Mouse (Mus musculus): ENCODE results near the gene Padi3. TPM values are rescaled to one million over a fixed set of nuclear protein-coding genes. Genes with fewer than 3 reads are reported as not detected.
A peak's percentile ranks its signal among the peaks of the same experiment; 100 is the strongest.

Padi3 gene
- polyA plus RNA-seq, 1 experiment from 2014 or later = 0.28 TPM

DNA sequence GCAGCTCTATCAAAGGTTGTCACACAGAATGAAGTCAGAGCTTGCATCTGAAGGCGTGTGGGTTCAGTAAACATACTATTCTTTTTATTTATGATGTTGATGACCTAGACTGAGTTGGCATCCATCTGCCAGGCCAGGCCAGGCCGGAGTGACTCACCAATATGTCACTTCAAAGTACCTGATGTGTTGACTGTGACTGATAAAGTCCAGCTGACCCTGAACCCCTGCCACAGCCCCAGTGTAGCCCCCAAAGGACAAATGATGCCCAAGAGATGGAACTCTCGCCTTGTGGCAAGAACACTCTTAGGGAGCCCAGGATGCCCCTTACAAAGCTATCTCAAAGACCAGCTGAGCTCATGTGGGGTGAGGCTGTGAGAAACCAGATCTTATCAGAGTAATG, 54.6 kb downstream of the Padi3 start:
- H3K4me3 ChIP-seq (replicated peaks) = no peak overlapping the region
- H3K4me1 ChIP-seq (replicated peaks) = peaks cover 16% of the 10 kb centered on the region
- ATAC-seq (ENCODE audit: insufficient number of reproducible peaks, insufficient read depth, low FRiP score, low TSS enrichment, low read depth) = no peak
- peaks cover 8% of the 10 kb centered on the region for H3K27me3 ChIP-seq
- no peak overlapping the region for H3K27ac ChIP-seq
- H3K4me2 ChIP-seq = no peak overlapping the region
- H3K36me3 ChIP-seq = no peaks in the 10 kb centered on the region
- no peaks in the 10 kb centered on the region for H3K9me3 ChIP-seq
- 76% methylated on average over 3 of the region's 3 CpGs for WGBS
- no peak overlapping the region for H3K9ac ChIP-seq (replicated peaks)

DNA sequence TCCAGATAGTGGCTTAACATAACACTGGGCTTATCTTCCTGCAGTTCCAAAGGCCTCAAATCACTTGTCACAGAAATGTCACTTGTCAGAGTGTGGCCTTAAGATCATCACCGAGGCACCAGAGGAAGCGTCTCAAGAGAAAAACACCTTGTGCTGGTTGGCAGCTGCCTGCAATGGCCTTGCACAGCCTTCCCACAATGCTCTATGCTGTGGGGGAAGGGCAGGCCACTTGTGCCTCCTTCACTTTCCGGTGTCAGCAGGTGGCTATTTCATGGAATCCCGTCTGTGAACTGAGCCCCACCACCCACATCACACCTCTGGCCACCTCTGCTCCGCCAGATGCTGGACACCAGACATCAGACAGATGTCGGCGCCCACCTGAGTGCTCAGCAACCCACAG, 57.1 kb downstream of the Padi3 start:
- H3K27ac ChIP-seq = 0 out of 2 replicates have a peak overlapping the region, but pooled peaks have one; percentile 53
- WGBS = 49% methylated on average over 7 of the region's 7 CpGs
- no peak for ATAC-seq (ENCODE audit: insufficient number of reproducible peaks, insufficient read depth, low FRiP score, low TSS enrichment, low read depth)

DNA sequence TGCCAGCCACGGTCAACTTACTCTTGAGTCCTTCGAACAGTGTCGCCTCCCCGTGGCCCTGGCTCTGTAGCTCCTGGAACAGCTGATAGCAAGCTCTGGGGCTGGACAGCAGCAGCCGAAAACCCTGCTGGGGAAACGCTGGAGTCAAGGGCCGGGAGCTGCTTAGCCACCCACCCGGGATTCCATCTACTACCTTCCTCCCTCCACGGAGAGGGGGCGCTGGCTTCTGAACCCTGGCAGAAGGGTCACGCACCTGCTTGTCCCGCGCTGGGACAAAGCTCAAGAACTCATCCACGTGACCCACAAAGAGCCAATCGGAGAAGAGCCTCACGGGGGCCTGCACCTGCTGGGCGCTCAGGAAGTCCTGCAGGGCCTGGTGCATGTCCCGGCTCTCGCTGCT, 60.1 kb downstream of the Padi3 start:
- no peaks in the 10 kb centered on the region for H3K9me3 ChIP-seq
- H3K4me1 ChIP-seq (replicated peaks) = peaks cover 14% of the 10 kb centered on the region
- no peak overlapping the region for H3K27ac ChIP-seq
- ATAC-seq (ENCODE audit: insufficient number of reproducible peaks, insufficient read depth, low FRiP score, low TSS enrichment, low read depth) = no peak
- H3K36me3 ChIP-seq = no peaks in the 10 kb centered on the region
- H3K9ac ChIP-seq (replicated peaks) = no peak overlapping the region
- H3K4me2 ChIP-seq = peak overlapping the region; percentile 25; the same call in 1 of the 2 replicates
- no peak overlapping the region for H3K4me3 ChIP-seq (replicated peaks)
- peaks cover 23% of the 10 kb centered on the region for H3K27me3 ChIP-seq
- 14% methylated on average over 19 of the region's 19 CpGs for WGBS

More for the DNA sequence above, 57.1 kb downstream of the Padi3 start:
- Histone ChIP-seq H3K9ac (replicated peaks) (no peak overlapping the region), H3K4me1 (replicated peaks) (peaks cover 16% of the 10 kb centered on the region), H3K9me3 (no peaks in the 10 kb centered on the region), H3K4me2 (no peak overlapping the region), H3K36me3 (no peaks in the 10 kb centered on the region), H3K27me3 (peaks cover 21% of the 10 kb centered on the region), H3K4me3 (replicated peaks) (no peak overlapping the region)

DNA sequence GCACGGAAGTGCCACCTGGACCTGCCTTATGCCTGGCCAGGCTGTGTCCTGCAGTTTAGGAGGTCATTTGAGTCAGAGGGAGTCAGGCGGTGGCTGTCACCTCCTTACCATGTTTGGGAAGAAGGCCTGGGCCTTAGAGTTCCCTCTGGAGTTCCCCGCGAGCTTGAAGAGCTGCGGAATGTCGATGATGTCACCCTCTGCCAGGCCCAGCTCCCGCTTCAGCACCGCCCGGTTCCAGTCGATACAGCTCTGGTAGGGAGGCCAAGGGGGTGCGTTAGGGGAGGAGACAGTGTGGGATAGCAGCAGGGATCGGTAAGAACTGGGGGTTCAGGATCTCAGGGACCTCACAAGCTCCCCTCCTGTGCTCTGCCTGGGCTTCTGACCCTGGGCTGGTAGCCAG, 62.5 kb downstream of the Padi3 start:
- H3K27ac ChIP-seq = no peak overlapping the region
- 29% methylated on average over 12 of the region's 12 CpGs for WGBS
- peaks cover 23% of the 10 kb centered on the region for H3K27me3 ChIP-seq
- H3K9me3 ChIP-seq = no peaks in the 10 kb centered on the region
- H3K4me3 ChIP-seq (replicated peaks) = no peak overlapping the region
- no peak for ATAC-seq (ENCODE audit: insufficient number of reproducible peaks, insufficient read depth, low FRiP score, low TSS enrichment, low read depth)
- H3K9ac ChIP-seq (replicated peaks) = no peak overlapping the region
- H3K4me1 ChIP-seq (replicated peaks) = peaks cover 7% of the 10 kb centered on the region; the same call in 1 of the 2 replicates
- H3K4me2 ChIP-seq = no peak overlapping the region
- no peaks in the 10 kb centered on the region for H3K36me3 ChIP-seq

DNA sequence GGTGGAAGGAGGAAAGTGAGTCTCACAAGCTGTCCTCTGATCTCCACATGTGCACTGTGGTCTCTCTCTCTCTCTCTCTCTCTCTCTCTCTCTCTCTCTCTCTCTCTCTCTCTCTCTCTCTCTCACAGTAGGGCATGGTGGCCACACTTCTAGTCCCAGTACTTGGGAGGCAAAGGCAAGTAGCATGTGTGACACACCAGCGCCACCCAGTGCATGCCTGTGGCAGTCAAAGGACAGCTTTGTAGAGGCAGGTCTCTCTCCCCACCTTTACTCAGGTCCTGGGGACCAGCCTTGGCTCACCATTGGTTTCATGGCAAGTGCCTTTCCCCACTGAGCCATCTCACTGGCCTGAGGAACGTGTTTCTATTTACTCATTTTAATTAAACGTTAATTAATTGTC, 65.8 kb downstream of the Padi3 start:
- H3K4me2 ChIP-seq = no peak overlapping the region
- ATAC-seq (ENCODE audit: insufficient number of reproducible peaks, insufficient read depth, low FRiP score, low TSS enrichment, low read depth) = no peak
- H3K27me3 ChIP-seq = peaks cover 4% of the 10 kb centered on the region; the same call in 1 of the 2 replicates
- H3K36me3 ChIP-seq = no peaks in the 10 kb centered on the region
- H3K9ac ChIP-seq (replicated peaks) = no peak overlapping the region
- H3K9me3 ChIP-seq = no peaks in the 10 kb centered on the region
- 17% methylated on average over 3 of the region's 3 CpGs for WGBS
- no peak overlapping the region for H3K4me3 ChIP-seq (replicated peaks)
- no peak overlapping the region for H3K27ac ChIP-seq
- H3K4me1 ChIP-seq (replicated peaks) = peaks cover 7% of the 10 kb centered on the region; the same call in 1 of the 2 replicates

DNA sequence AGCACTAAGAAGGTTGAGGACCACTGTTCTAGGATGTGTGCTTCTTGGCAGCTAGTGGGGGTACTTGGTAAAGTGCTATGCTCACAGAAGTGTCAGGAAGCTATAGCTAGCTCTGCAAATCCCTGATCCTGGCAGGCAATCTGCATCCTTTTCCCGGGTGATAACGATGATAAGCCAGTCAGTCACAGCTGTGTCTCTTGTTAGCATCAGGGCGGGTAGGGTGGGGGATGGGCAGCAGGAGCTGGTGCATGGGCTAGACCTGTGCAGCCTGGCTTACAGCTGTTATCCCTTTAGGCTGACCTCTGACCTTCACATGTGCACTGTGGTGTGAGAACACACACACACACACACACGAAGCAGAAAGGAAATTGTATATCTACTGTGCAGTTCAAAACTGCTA, 67.4 kb downstream of the Padi3 start:
- H3K4me3 ChIP-seq (replicated peaks) = no peak overlapping the region
- H3K27ac ChIP-seq = no peak overlapping the region
- H3K27me3 ChIP-seq = no peaks in the 10 kb centered on the region; the same call in 1 of the 2 replicates
- H3K36me3 ChIP-seq = no peaks in the 10 kb centered on the region
- H3K4me1 ChIP-seq (replicated peaks) = peaks cover 7% of the 10 kb centered on the region; the same call in 1 of the 2 replicates
- no peaks in the 10 kb centered on the region for H3K9me3 ChIP-seq
- ATAC-seq (ENCODE audit: insufficient number of reproducible peaks, insufficient read depth, low FRiP score, low TSS enrichment, low read depth) = no peak
- no peak overlapping the region for H3K4me2 ChIP-seq
- WGBS = 44% methylated on average over 4 of the region's 4 CpGs
- no peak overlapping the region for H3K9ac ChIP-seq (replicated peaks)

DNA sequence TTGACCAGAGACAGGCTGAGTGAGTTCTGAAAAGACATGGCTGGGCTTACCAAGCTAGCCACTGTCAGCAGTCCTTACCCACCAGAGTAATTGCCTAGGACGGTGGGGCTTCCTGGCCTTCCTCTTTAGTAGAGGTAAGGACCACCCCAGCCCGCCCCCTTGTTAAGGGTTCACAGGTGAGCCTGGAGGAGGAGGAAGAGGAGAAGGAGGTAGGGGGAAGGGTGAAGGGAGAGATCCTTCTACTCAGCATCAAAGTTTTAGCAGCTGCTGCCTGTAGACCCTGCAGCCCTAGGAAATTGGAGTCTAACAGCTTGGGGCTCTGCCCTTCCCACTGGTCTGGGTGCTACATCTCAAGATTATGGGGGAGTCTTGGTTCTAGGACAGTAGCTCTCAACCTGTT, 67.9 kb downstream of the Padi3 start, which contains the start of gene Padi6:
TSS of gene Padi6 (minus strand) at position 101 of the 400 bp plus-strand sequence.
- 70% methylated on average over 2 of the region's 2 CpGs for WGBS
- Histone ChIP-seq H3K4me3 (replicated peaks) (no peak within 1 kb of the TSS), H3K9ac (replicated peaks) (no peak within 1 kb of the TSS), H3K4me2 (no peak within 1 kb of the TSS), H3K36me3 (no peaks in the 10 kb centered on the region), H3K9me3 (no peaks in the 10 kb centered on the region), H3K27ac (no peak within 1 kb of the TSS), H3K27me3 (no peaks in the 10 kb centered on the region), H3K4me1 (replicated peaks) (0 out of 2 replicates have a peak, but pooled peaks cover 2% of the 10 kb centered on the region)
- ATAC-seq (ENCODE audit: insufficient number of reproducible peaks, insufficient read depth, low FRiP score, low TSS enrichment, low read depth) = no peak

DNA sequence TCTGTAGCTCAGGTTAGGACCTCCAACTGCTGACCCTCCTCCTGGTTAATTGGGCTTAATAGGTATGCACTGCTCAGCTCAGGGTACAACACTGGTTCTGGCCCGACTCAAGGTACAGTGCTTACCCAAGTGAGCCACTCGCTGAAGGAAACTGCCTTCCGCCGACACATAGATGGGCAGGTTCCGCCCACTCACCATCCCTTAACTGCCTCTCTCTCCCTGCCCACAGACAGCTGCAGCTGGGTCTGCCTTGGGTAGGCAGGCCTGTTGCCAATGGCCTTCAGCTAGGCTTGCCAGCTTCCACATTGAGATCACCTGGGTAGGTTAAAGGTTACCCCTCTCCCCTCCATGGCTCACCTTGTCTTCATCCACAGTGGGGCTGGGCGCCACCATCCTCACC, 69.0 kb downstream of the Padi3 start:
- no peaks in the 10 kb centered on the region for H3K9me3 ChIP-seq
- H3K4me2 ChIP-seq = no peak overlapping the region
- no peaks in the 10 kb centered on the region for H3K4me1 ChIP-seq (replicated peaks)
- no peak overlapping the region for H3K9ac ChIP-seq (replicated peaks)
- 82% methylated on average over 6 of the region's 6 CpGs for WGBS
- no peak overlapping the region for H3K4me3 ChIP-seq (replicated peaks)
- no peaks in the 10 kb centered on the region for H3K36me3 ChIP-seq
- no peaks in the 10 kb centered on the region for H3K27me3 ChIP-seq
- ATAC-seq (ENCODE audit: insufficient number of reproducible peaks, insufficient read depth, low FRiP score, low TSS enrichment, low read depth) = no peak
- no peak overlapping the region for H3K27ac ChIP-seq

DNA sequence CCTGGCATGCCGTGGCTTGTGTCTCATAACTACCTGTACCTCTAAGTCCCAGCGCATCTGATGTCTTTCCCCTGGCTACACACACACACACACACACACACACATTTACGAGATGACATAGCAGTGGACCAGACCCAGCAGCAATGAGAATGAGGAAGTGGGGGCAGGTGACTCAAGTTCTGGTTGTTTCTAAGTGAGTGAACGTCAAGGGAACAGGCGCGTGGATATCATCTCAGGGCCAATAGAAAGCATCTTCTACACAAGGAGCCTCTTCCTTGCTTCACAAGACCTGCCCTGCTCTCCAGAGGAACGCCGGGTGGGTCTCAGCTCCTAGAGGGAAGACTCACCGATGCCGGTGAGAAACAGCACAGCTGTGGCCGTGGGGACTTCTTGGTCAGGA, 69.8 kb downstream of the Padi3 start:
- Histone ChIP-seq H3K9ac (replicated peaks) (no peak overlapping the region), H3K27me3 (no peaks in the 10 kb centered on the region), H3K4me3 (replicated peaks) (no peak overlapping the region), H3K9me3 (no peaks in the 10 kb centered on the region), H3K36me3 (no peaks in the 10 kb centered on the region), H3K4me2 (no peak overlapping the region), H3K27ac (no peak overlapping the region), H3K4me1 (replicated peaks) (no peaks in the 10 kb centered on the region)
- ATAC-seq (ENCODE audit: insufficient number of reproducible peaks, insufficient read depth, low FRiP score, low TSS enrichment, low read depth) = no peak
- WGBS = 87% methylated on average over 11 of the region's 11 CpGs

Other genes starting within 250 kb of the Padi3 start
- gene Arhgef10l, start 144.6 kb downstream of the Padi3 start, polyA plus RNA-seq (2016; fragmentation: Nextera tagmentation; extraction: Ambion mirVana) = 18.1 and 20.0 TPM in 2 replicates
- 75.8 and 139 TPM in 2 replicates for gene Rcc2, start 110.1 kb downstream of the Padi3 start, polyA plus RNA-seq (2016; fragmentation: Nextera tagmentation; extraction: Ambion mirVana)
- not detected in 2 replicates for gene Padi6, start 68.0 kb downstream of the Padi3 start, polyA plus RNA-seq (2016; fragmentation: Nextera tagmentation; extraction: Ambion mirVana)
- gene Padi4, start 36.4 kb downstream of the Padi3 start, polyA plus RNA-seq (2016; fragmentation: Nextera tagmentation; extraction: Ambion mirVana) = not detected in 2 replicates
- gene Padi1, start 35.1 kb upstream of the Padi3 start, polyA plus RNA-seq (2016; fragmentation: Nextera tagmentation; extraction: Ambion mirVana) = 0.38 and 0.39 TPM in 2 replicates
- gene Padi2, start 95.7 kb upstream of the Padi3 start, polyA plus RNA-seq (2016; fragmentation: Nextera tagmentation; extraction: Ambion mirVana) = 1.2 and 1.3 TPM in 2 replicates
- gene Sdhb, start 150.6 kb upstream of the Padi3 start, polyA plus RNA-seq (2016; fragmentation: Nextera tagmentation; extraction: Ambion mirVana) = 381 and 392 TPM in 2 replicates
- 44.1 and 46.0 TPM in 2 replicates for gene Atp13a2, start 176.2 kb upstream of the Padi3 start, polyA plus RNA-seq (2016; fragmentation: Nextera tagmentation; extraction: Ambion mirVana)
- gene Mfap2, start 199.8 kb upstream of the Padi3 start, polyA plus RNA-seq (2016; fragmentation: Nextera tagmentation; extraction: Ambion mirVana) = 512 and 562 TPM in 2 replicates
- gene Crocc, start 249.9 kb upstream of the Padi3 start, polyA plus RNA-seq (2016; fragmentation: Nextera tagmentation; extraction: Ambion mirVana) = 11.1 and 13.2 TPM in 2 replicates

Data from limb, embryonic 12.5 days (tissue).